Mouse (Mus musculus) megakaryocyte, embryonic 14.5 days (primary cell): ENCODE data around the gene Zc3h15.

Experiments used
- FLI1 ChIP-seq: IDR thresholded peaks from 2 replicates; pipeline ENCODE4 v1.6.1; 2012; ENCODE audit warnings: low read length, inconsistent platforms, mixed read lengths
- GATA1 ChIP-seq: IDR thresholded peaks from 3 replicates; pipeline ENCODE4 v1.6.1; 2012; ENCODE audit warnings: mixed read lengths, low read length, inconsistent platforms, borderline replicate concordance

GRCm38 (mm10) chr2:83682282-83682681 lies 38.0 kb downstream of the Zc3h15 start:
- no peak for TF ChIP-seq GATA1
- no peak for TF ChIP-seq FLI1
